Mouse (Mus musculus) kidney, adult 2 months (tissue): ENCODE data around the gene Pqlc2.

Experiments used
- CTCF ChIP-seq: fragments of 200-500 bp; conservative IDR thresholded peaks from 2 replicates; pipeline ENCODE4 v1.5.1; 2011; ENCODE audit warnings: low read depth, mild to moderate bottlenecking, control low read depth, low read length, moderate library complexity, mixed read lengths; ENCODE audit not compliant: insufficient read depth, insufficient read length
- POLR2A ChIP-seq: fragments of 200-500 bp; IDR thresholded peaks from one replicate; pipeline ENCODE4 v1.6.1; 2011; ENCODE audit warnings: low read depth, low read length, control low read depth

DNA sequence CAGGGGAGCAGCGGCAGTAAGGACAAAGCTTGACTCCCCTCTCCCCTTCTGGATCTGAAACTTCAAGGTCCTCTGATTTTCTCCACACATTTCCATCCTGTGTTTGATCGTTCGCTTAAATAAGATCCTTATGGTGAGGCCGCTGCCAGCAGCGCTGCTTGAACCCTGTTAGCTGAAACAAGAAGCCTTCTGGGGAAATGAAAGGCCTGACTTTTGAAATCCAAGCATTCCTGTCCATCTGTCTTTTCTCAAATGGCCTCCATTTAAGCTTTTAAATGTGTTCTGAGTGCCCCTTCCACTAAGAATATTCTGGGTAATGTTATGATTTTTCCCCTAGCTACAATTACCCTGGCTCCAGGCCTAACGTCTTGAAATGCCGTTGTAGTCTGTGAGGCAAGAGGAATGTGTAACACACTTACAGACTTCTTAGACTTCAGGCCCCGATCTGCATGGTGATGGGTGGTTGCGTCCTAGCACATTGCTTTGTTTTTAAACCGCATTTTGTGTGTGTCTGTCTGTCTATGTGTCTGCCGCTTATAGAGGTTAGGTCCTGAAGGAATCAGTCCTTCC lies 51.1 kb downstream of the Pqlc2 start:
- TF ChIP-seq CTCF (no peak), POLR2A (no peak)
